In the genomic region with DNA sequence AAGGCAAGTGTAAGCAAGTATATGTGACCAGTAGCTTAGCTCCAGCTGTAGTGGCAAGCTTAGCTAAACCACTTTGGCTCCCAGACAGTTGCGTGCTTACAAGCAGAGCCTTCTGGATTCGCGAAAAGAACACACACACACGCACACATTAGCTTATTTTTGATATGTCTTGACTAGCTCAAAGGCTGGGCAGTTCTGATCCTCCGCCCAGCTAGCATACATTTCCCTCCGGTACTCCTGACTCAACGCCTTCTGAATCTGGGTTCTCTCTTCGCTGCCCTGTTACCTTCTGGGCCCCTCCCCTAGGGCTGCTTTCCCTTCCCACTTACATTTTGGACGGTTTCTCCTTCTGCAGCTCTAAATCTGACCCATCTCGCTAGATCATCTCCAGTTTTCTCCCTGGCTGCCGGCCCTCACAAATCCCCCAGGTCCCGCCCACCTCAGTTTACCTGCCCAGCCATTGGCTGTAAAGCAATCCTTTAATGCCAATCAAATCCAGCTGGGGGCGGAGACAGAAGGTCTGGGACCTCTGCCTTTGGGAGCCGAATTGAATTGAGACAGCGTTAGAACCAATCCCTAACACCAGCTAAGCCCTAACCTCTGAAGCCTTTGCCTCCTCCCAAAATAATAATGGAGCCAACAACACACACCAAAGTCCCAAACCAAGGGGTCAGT, we compare ENCODE assay signal across 7 mouse cellular contexts. TPM values are rescaled to one million over a fixed set of nuclear protein-coding genes. Genes with fewer than 3 reads are reported as not detected.
A peak's percentile ranks its signal among the peaks of the same experiment; 100 is the strongest.
DNase-seq lines count a peak whose midpoint lies in the region; ATAC-seq and TF ChIP-seq lines count a peak whose summit lies in the region.

No protein-coding gene starts in this region.

- no peak for TF ChIP-seq EP300 in MEL (IDR thresholded peaks at IDR 0.05; ENCODE audit: low read depth in 1 of 2, low read length in 2 of 2)

- H3K9me3 ChIP-seq in MEL (replicated peaks; ENCODE audit: insufficient read depth, low read length): no peaks in the 10 kb centered on the region
- no peaks in the 10 kb centered on the region for H3K9me3 ChIP-seq in embryonic facial prominence, embryonic 15.5 days (replicated peaks)
- 0 out of 2 replicates have a peak, but pooled peaks cover 4% of the 10 kb centered on the region for H3K9me3 ChIP-seq in hindbrain, postnatal 0 days (ENCODE audit: low read length)
- H3K9me3 ChIP-seq in liver, embryonic 12.5 days (replicated peaks): no peaks in the 10 kb centered on the region
- H3K9me3 ChIP-seq in neural tube, embryonic 14.5 days (ENCODE audit: control insufficient read depth, low read length): no peaks in the 10 kb centered on the region

- TF ChIP-seq CTCF in MEL (IDR thresholded peaks at IDR 0.05 in 2 of 3, conservative IDR thresholded peaks at IDR 0.05 in 1 of 3; ENCODE audit: control insufficient read depth in 1 of 3, insufficient read depth in 1 of 3, low read depth in 2 of 3, low read length in 3 of 3, poor library complexity in 1 of 3, severe bottlenecking in 1 of 3): no peak
- no peak for TF ChIP-seq CTCF in hindbrain, postnatal 0 days (IDR thresholded peaks at IDR 0.05; ENCODE audit: low read depth)

- peaks cover 2 to 25% of the 10 kb centered on the region in 2 experiments; a peak in 3 of 4 replicates for H3K4me1 ChIP-seq in MEL (ENCODE audit: control insufficient read depth in 1 of 2, insufficient read depth in 2 of 2, low read length in 2 of 2)
- peaks cover 18% of the 10 kb centered on the region; the same call in 1 of the 2 replicates for H3K4me1 ChIP-seq in embryonic facial prominence, embryonic 15.5 days
- H3K4me1 ChIP-seq in hindbrain, postnatal 0 days (ENCODE audit: insufficient read depth, low read length): no peaks in the 10 kb centered on the region; the same call in 1 of the 2 replicates
- H3K4me1 ChIP-seq in liver, embryonic 12.5 days: peaks cover 40% of the 10 kb centered on the region
- H3K4me1 ChIP-seq in neural tube, embryonic 14.5 days (ENCODE audit: control insufficient read depth, insufficient read depth, low read length): peaks cover 11% of the 10 kb centered on the region; the same call in 1 of the 2 replicates

- 5% methylated on average over 15 of the region's 15 CpGs for WGBS in embryonic facial prominence, embryonic 15.5 days
- WGBS in hindbrain, postnatal 0 days: 5% methylated on average over 15 of the region's 15 CpGs
- 19% methylated on average over 15 of the region's 15 CpGs for WGBS in liver, embryonic 12.5 days (ENCODE audit: insufficient replicate concordance)
- WGBS in neural tube, embryonic 14.5 days: 7% methylated on average over 15 of the region's 15 CpGs

- peaks cover 0 to 13% of the 10 kb centered on the region in 2 experiments; a peak in 2 of 4 replicates for H3K36me3 ChIP-seq in MEL (ENCODE audit: control insufficient read depth in 1 of 2, insufficient read depth in 2 of 2, low read length in 2 of 2)
- H3K36me3 ChIP-seq in embryonic facial prominence, embryonic 15.5 days: no peaks in the 10 kb centered on the region
- H3K36me3 ChIP-seq in hindbrain, postnatal 0 days (ENCODE audit: insufficient read depth, low read length): no peaks in the 10 kb centered on the region
- H3K36me3 ChIP-seq in liver, embryonic 12.5 days: no peaks in the 10 kb centered on the region
- no peaks in the 10 kb centered on the region for H3K36me3 ChIP-seq in neural tube, embryonic 14.5 days (ENCODE audit: control insufficient read depth, insufficient read depth, low read length)

- H3K79me2 ChIP-seq in MEL (ENCODE audit: control insufficient read depth, insufficient read depth, low read length, poor library complexity): no peaks in the 10 kb centered on the region

- peak; percentile 61 for DNase-seq in MEL (ENCODE audit: low read depth, low spot score)
- DNase-seq in adrenal gland, postnatal 10 days: peak; percentile 81
- DNase-seq in hindbrain, postnatal 0 days (ENCODE audit: low spot score): peak; percentile 87

- H3K27me3 ChIP-seq in MEL (ENCODE audit: control insufficient read depth in 1 of 2, insufficient read depth in 2 of 2, low read length in 2 of 2): peaks cover 3 to 4% of the 10 kb centered on the region in 2 experiments
- H3K27me3 ChIP-seq in embryonic facial prominence, embryonic 15.5 days: peaks cover 40% of the 10 kb centered on the region
- peaks cover 16% of the 10 kb centered on the region for H3K27me3 ChIP-seq in hindbrain, postnatal 0 days (ENCODE audit: insufficient read depth, low read length)
- peaks cover 44% of the 10 kb centered on the region for H3K27me3 ChIP-seq in liver, embryonic 12.5 days (replicated peaks)
- H3K27me3 ChIP-seq in neural tube, embryonic 14.5 days (ENCODE audit: control insufficient read depth, insufficient read depth, low read length): peaks cover 14% of the 10 kb centered on the region

- no peak overlapping the region for H3K27ac ChIP-seq in MEL (ENCODE audit: control insufficient read depth, low read depth, low read length)
- H3K27ac ChIP-seq in embryonic facial prominence, embryonic 15.5 days (replicated peaks): no peak overlapping the region
- H3K27ac ChIP-seq in hindbrain, postnatal 0 days: no peak overlapping the region
- no peak overlapping the region for H3K27ac ChIP-seq in liver, embryonic 12.5 days
- H3K27ac ChIP-seq in neural tube, embryonic 14.5 days (ENCODE audit: low read depth, low read length): no peak overlapping the region

- no peak overlapping the region for H3K9ac ChIP-seq in MEL (ENCODE audit: control insufficient read depth, low read depth, low read length, poor library complexity, severe bottlenecking)
- H3K9ac ChIP-seq in embryonic facial prominence, embryonic 15.5 days: no peak overlapping the region; the same call in 1 of the 2 replicates
- peak overlapping the region; percentile 33 for H3K9ac ChIP-seq in hindbrain, postnatal 0 days (replicated peaks; ENCODE audit: low read length)
- H3K9ac ChIP-seq in liver, embryonic 12.5 days: no peak overlapping the region
- peak overlapping the region; percentile 8; the same call in 1 of the 2 replicates for H3K9ac ChIP-seq in neural tube, embryonic 14.5 days (replicated peaks; ENCODE audit: low read depth, low read length)

- no peak for TF ChIP-seq POLR2A in MEL (IDR thresholded peaks at IDR 0.05; ENCODE audit: control insufficient read depth in 1 of 2, insufficient read depth in 1 of 2, low read depth in 1 of 2, low read length in 2 of 2, poor library complexity in 1 of 2)

- ATAC-seq in embryonic facial prominence, embryonic 15.5 days (ENCODE audit: insufficient number of reproducible peaks, low FRiP score, low TSS enrichment, low read depth): no peak
- peak; percentile 79 for ATAC-seq in hindbrain, postnatal 0 days
- ATAC-seq in liver, embryonic 12.5 days: no peak
- peak; percentile 75 for ATAC-seq in neural tube, embryonic 14.5 days (ENCODE audit: low read depth)
- ATAC-seq in monocyte, adult 5-6 weeks (replicated peaks; ENCODE audit: insufficient number of reproducible peaks, low FRiP score, low TSS enrichment, poor library complexity, severe bottlenecking): no peak

- TF ChIP-seq RAD21 in MEL (IDR thresholded peaks at IDR 0.05; ENCODE audit: low read depth, low read length): no peak

- peak overlapping the region; percentile 44 for H3K4me2 ChIP-seq in embryonic facial prominence, embryonic 15.5 days (replicated peaks)
- peak overlapping the region; percentile 49 for H3K4me2 ChIP-seq in hindbrain, postnatal 0 days (ENCODE audit: low read depth, low read length)
- peak overlapping the region; percentile 50 for H3K4me2 ChIP-seq in liver, embryonic 12.5 days
- H3K4me2 ChIP-seq in neural tube, embryonic 14.5 days (ENCODE audit: low read depth, low read length): peak overlapping the region; percentile 44

- no peak overlapping the region for H3K4me3 ChIP-seq in MEL (ENCODE audit: control insufficient read depth in 1 of 2, insufficient read depth in 1 of 2, low read depth in 2 of 2, low read length in 2 of 2)
- peak overlapping the region; percentile 29 for H3K4me3 ChIP-seq in embryonic facial prominence, embryonic 15.5 days (replicated peaks)
- peak overlapping the region; percentile 22 for H3K4me3 ChIP-seq in hindbrain, postnatal 0 days (ENCODE audit: low read length)
- H3K4me3 ChIP-seq in liver, embryonic 12.5 days: peak overlapping the region; percentile 21; the same call in 1 of the 2 replicates
- peak overlapping the region; percentile 14 for H3K4me3 ChIP-seq in neural tube, embryonic 14.5 days (ENCODE audit: low read depth, low read length)

RNA-seq across cellular contexts. Expression of a gene that starts 11.2 kb away (rescaled TPM):
- total RNA-seq in MEL (2012; rRNA removed): 124 and 127 TPM in 2 replicates
- 100 to 1,000 TPM in 1 of 2 experiments, not detected in 1; 112 TPM for polyA plus RNA-seq in MEL (2012; ENCODE audit: insufficient read depth in 1 of 2, insufficient read length in 2 of 2, low read depth in 1 of 2, low replicate concordance in 2 of 2, missing spikeins in 1 of 2)
- 10 to 100 TPM; 26.3 to 30.4 TPM for total RNA-seq in adrenal gland, postnatal 10 days (2021)
- 45.2 and 51.8 TPM in 2 replicates for polyA plus RNA-seq in embryonic facial prominence, embryonic 15.5 days (2015; fragmentation: Nextera tagmentation; extraction: Ambion mirVana)
- total RNA-seq in hindbrain, postnatal 0 days (2014; rRNA removed): 72.6 and 76.9 TPM in 2 replicates
- 91.8 and 98.2 TPM in 2 replicates for polyA plus RNA-seq in hindbrain, postnatal 0 days (2015; fragmentation: Nextera tagmentation; extraction: Ambion mirVana)
- polyA plus RNA-seq in liver, embryonic 12.5 days (2016; fragmentation: Nextera tagmentation; extraction: Ambion mirVana): 74.5 and 75.7 TPM in 2 replicates
- polyA plus RNA-seq in neural tube, embryonic 14.5 days (2014; fragmentation: Nextera tagmentation; extraction: Ambion mirVana): 42.3 and 59.1 TPM in 2 replicates
- 65.9 to 104 TPM (median 70.4 TPM) in 3 replicates for total RNA-seq in monocyte, adult 5-6 weeks (2017)

RNA-seq across cellular contexts. Expression of a gene that starts 18.1 kb away (rescaled TPM):
- 0.12 and 0.26 TPM in 2 replicates for total RNA-seq in MEL (2012; rRNA removed)
- under 1 TPM in 1 of 2 experiments, not detected in 1; 0.46 TPM for polyA plus RNA-seq in MEL (2012; ENCODE audit: insufficient read depth in 1 of 2, insufficient read length in 2 of 2, low read depth in 1 of 2, low replicate concordance in 2 of 2, missing spikeins in 1 of 2)
- 1 to 10 TPM; 1.1 to 1.3 TPM for total RNA-seq in adrenal gland, postnatal 10 days (2021)
- 0.96 and 1.0 TPM in 2 replicates for polyA plus RNA-seq in embryonic facial prominence, embryonic 15.5 days (2015; fragmentation: Nextera tagmentation; extraction: Ambion mirVana)
- total RNA-seq in hindbrain, postnatal 0 days (2014; rRNA removed): not detected in 2 replicates
- polyA plus RNA-seq in hindbrain, postnatal 0 days (2015; fragmentation: Nextera tagmentation; extraction: Ambion mirVana): 0.23 and 0.37 TPM in 2 replicates
- polyA plus RNA-seq in liver, embryonic 12.5 days (2016; fragmentation: Nextera tagmentation; extraction: Ambion mirVana): 0.90 and 1.3 TPM in 2 replicates
- 0.11 TPM in 1 of 2 replicates, not detected in the other for polyA plus RNA-seq in neural tube, embryonic 14.5 days (2014; fragmentation: Nextera tagmentation; extraction: Ambion mirVana)
- 20.4 to 32.5 TPM (median 25.8 TPM) in 3 replicates for total RNA-seq in monocyte, adult 5-6 weeks (2017)

RNA-seq across cellular contexts. Expression of a gene that starts 35.4 kb away (rescaled TPM):
- total RNA-seq in MEL (2012; rRNA removed): 23.4 and 24.8 TPM in 2 replicates
- polyA plus RNA-seq in MEL (2012; ENCODE audit: insufficient read depth in 1 of 2, insufficient read length in 2 of 2, low read depth in 1 of 2, low replicate concordance in 2 of 2, missing spikeins in 1 of 2): 10 to 100 TPM in 1 of 2 experiments, not detected in 1; 21.9 TPM
- 10 to 100 TPM in 1 of 2 experiments, 1 to 10 TPM in 1; 9.5 to 15.7 TPM for total RNA-seq in adrenal gland, postnatal 10 days (2021)
- polyA plus RNA-seq in embryonic facial prominence, embryonic 15.5 days (2015; fragmentation: Nextera tagmentation; extraction: Ambion mirVana): 12.6 and 13.9 TPM in 2 replicates
- total RNA-seq in hindbrain, postnatal 0 days (2014; rRNA removed): 6.4 and 11.1 TPM in 2 replicates
- 10.1 and 13.5 TPM in 2 replicates for polyA plus RNA-seq in hindbrain, postnatal 0 days (2015; fragmentation: Nextera tagmentation; extraction: Ambion mirVana)
- 7.5 and 8.1 TPM in 2 replicates for polyA plus RNA-seq in liver, embryonic 12.5 days (2016; fragmentation: Nextera tagmentation; extraction: Ambion mirVana)
- 8.9 and 10.8 TPM in 2 replicates for polyA plus RNA-seq in neural tube, embryonic 14.5 days (2014; fragmentation: Nextera tagmentation; extraction: Ambion mirVana)
- total RNA-seq in monocyte, adult 5-6 weeks (2017): 12.1 to 32.4 TPM (median 17.3 TPM) in 3 replicates

RNA-seq across cellular contexts. Expression of a gene that starts 35.8 kb away (rescaled TPM):
- total RNA-seq in MEL (2012; rRNA removed): 80.2 and 92.4 TPM in 2 replicates
- polyA plus RNA-seq in MEL (2012; ENCODE audit: insufficient read depth in 1 of 2, insufficient read length in 2 of 2, low read depth in 1 of 2, low replicate concordance in 2 of 2, missing spikeins in 1 of 2): 10 to 100 TPM in 1 of 2 experiments, not detected in 1; 46.1 TPM
- total RNA-seq in adrenal gland, postnatal 10 days (2021): 10 to 100 TPM; 27.4 to 28.4 TPM
- polyA plus RNA-seq in embryonic facial prominence, embryonic 15.5 days (2015; fragmentation: Nextera tagmentation; extraction: Ambion mirVana): 30.9 and 41.6 TPM in 2 replicates
- total RNA-seq in hindbrain, postnatal 0 days (2014; rRNA removed): 17.3 and 27.8 TPM in 2 replicates
- polyA plus RNA-seq in hindbrain, postnatal 0 days (2015; fragmentation: Nextera tagmentation; extraction: Ambion mirVana): 17.3 and 22.2 TPM in 2 replicates
- 12.8 and 12.9 TPM in 2 replicates for polyA plus RNA-seq in liver, embryonic 12.5 days (2016; fragmentation: Nextera tagmentation; extraction: Ambion mirVana)
- 19.1 and 19.9 TPM in 2 replicates for polyA plus RNA-seq in neural tube, embryonic 14.5 days (2014; fragmentation: Nextera tagmentation; extraction: Ambion mirVana)
- total RNA-seq in monocyte, adult 5-6 weeks (2017): 25.4 to 39.9 TPM (median 37.8 TPM) in 3 replicates

Comparison
In these comparisons a context has a peak if more than half of its experiments do, and no peak if none do; other contexts are left out.
1. H3K4me3 ChIP-seq: peak in embryonic facial prominence, embryonic 15.5 days (single experiment), hindbrain, postnatal 0 days (single experiment), liver, embryonic 12.5 days (single experiment) and neural tube, embryonic 14.5 days (single experiment); none in MEL (0 of 2).
2. H3K9ac ChIP-seq: peak in hindbrain, postnatal 0 days (single experiment) and neural tube, embryonic 14.5 days (single experiment); none in MEL (single experiment), embryonic facial prominence, embryonic 15.5 days (single experiment) and liver, embryonic 12.5 days (single experiment).
3. ATAC-seq: peak in hindbrain, postnatal 0 days (single experiment) and neural tube, embryonic 14.5 days (single experiment); none in embryonic facial prominence, embryonic 15.5 days (single experiment), liver, embryonic 12.5 days (single experiment) and monocyte, adult 5-6 weeks (single experiment).
4. Peak in every context shown above with its lines, with median percentiles within 50 percentile points of each other: DNase-seq and H3K4me2 ChIP-seq.